Mouse (Mus musculus) splenic B cell, adult 2 months (primary cell): ENCODE measurements around the gene Prpf40b.
"Not testable (repeated sequence)": the region's sequence is repeated elsewhere in the genome, so short reads cannot be mapped to it uniquely, and the experiment has no call there.

Experiments used
- DNase-seq: peaks from one replicate; pipeline ENCODE4 v3.0.0-alpha.2; 2011; ENCODE audit warnings: low read depth, low spot score
- H3K27me3 ChIP-seq: 2 replicates; pipeline ENCODE4 v1.6.1; 2012; ENCODE audit warnings: mild to moderate bottlenecking, low read length, moderate library complexity, mixed read lengths; ENCODE audit not compliant: control insufficient read depth, poor library complexity, insufficient read depth, severe bottlenecking
- H3K36me3 ChIP-seq: 2 replicates; pipeline ENCODE4 v1.6.1; 2012; ENCODE audit warnings: mild to moderate bottlenecking, low read length, moderate library complexity, mixed read lengths; ENCODE audit not compliant: control insufficient read depth, poor library complexity, insufficient read depth, severe bottlenecking

Gene Prpf40b

GRCm38 (mm10) chr15:99294813-99295374, at the start of gene Prpf40b:
Gene Prpf40b (plus strand): TSS chr15:99295087.
- no peaks in the 10 kb centered on the region for H3K36me3 ChIP-seq
- peak; percentile 89 for DNase-seq
- no peaks in the 10 kb centered on the region for H3K27me3 ChIP-seq

DNA sequence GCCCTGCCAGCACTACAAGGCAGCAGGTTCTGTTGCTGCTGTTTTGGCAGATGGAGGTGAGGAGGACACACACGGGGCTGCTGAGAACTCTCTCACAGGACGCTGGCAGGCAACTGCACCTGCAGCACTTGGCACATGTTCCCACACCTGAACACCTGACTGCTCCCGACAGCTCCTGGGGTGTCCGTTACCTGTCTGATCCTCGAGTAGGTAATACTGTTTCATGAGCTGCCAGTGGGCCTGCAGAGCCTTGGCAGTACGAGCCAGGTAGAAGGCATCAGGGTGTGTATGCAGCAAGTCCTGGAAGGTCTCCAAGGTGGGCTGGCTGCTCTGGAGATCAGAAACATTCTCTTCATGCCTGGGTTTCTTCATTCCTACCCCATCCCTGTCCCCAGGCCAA, 48.2 kb upstream of the Prpf40b start:
- not testable (repeated sequence) for H3K36me3 ChIP-seq, H3K27me3 ChIP-seq, DNase-seq

DNA sequence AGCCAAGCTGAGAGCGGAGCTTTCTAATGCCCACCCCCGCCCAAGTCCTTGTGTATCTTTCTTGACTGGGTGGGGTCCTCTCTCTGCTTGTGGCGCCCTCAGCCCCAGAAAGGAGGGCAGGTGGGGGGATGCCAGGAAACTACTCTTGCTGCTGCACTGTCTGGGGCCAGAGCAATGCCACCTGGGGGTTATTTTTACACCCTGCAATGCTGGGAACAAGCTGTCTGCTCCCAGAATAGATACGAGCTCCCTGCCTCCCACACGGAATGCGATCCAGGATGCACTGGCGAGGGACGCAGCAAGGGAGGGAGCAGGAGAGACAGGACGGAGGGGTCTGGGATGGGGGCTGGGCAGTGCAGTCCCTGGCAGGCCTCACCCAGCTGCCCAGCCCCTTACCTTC, 45.9 kb upstream of the Prpf40b start:
- DNase-seq: no peak
- Histone ChIP-seq H3K36me3 (peaks cover 4% of the 10 kb centered on the region; the same call in 1 of the 2 replicates), H3K27me3 (no peaks in the 10 kb centered on the region)

GRCm38 (mm10) chr15:99249938-99250337, 44.9 kb upstream of the Prpf40b start:
- no peaks in the 10 kb centered on the region for H3K27me3 ChIP-seq
- H3K36me3 ChIP-seq: peaks cover 4% of the 10 kb centered on the region; the same call in 1 of the 2 replicates
- DNase-seq: no peak

GRCm38 (mm10) chr15:99251111-99251510, 43.8 kb upstream of the Prpf40b start:
- H3K36me3 ChIP-seq, DNase-seq, H3K27me3 ChIP-seq: not testable (repeated sequence)

- Histone ChIP-seq H3K27me3 (no peaks in the 10 kb centered on the region), H3K36me3 (peaks cover 2% of the 10 kb centered on the region; the same call in 1 of the 2 replicates)
- peak; percentile 99 for DNase-seq
Measured at GRCm38 (mm10) chr15:99251626-99252380, 43.1 kb upstream of the Prpf40b start, which contains the start of gene Mcrs1. Gene Mcrs1 (minus strand): TSS chr15:99251961.

DNA sequence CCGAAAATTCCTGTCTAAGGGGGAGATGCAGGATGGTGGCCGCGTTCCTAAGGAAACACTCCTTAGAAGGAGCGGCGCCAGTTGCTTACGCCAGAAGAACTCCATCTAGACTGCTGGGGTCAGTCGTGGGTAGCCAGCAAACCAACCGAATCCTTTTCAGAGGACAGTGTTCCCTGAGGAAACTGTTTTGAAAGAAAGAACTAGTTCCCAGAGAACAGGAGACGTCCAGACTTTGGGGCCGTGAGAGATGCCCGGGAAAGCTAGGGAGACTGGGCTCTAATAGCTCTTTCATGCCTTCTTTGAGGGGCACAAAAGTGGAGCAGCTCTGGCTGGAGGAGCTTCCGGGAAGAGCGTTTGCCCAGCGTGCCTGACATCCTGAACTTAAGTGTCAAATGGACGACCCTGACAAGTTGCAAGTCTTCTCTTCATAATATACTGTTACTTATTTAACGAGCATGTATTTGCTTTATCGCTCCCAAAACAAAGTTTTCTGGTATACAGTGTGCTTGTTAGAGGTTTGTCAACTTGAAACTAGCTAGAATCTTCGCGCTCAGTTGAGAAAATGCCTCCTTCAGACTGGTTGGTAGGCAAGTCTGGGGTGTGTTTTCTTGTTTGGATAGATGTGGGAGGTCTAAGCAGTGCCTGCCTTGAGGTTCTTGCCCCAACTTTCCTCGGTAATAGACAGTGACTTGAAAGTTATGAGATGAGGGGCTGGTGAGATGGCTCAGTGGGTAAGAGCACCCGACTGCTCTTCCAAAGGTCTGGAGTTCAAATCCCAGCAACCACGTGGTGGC, 42.3 kb upstream of the Prpf40b start:
- H3K36me3 ChIP-seq: peaks cover 2% of the 10 kb centered on the region; the same call in 1 of the 2 replicates
- peak; percentile 32 for DNase-seq
- H3K27me3 ChIP-seq: no peaks in the 10 kb centered on the region

DNA sequence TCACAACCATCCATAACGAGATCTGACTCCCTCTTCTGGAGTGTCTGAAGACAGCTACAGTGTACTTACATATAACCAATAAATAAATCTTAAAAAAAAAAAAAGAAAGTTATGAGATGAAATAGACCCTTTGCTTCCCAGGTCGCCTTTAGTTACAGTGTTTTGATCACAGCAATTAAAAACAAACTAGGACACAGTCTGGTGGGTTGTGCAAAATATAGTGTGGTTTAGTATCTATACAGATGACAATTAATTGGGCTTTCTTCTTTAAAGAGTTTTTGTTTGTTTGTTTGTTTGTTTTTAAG, 41.8 kb upstream of the Prpf40b start:
- H3K36me3 ChIP-seq, DNase-seq, H3K27me3 ChIP-seq: not testable (repeated sequence)

DNA sequence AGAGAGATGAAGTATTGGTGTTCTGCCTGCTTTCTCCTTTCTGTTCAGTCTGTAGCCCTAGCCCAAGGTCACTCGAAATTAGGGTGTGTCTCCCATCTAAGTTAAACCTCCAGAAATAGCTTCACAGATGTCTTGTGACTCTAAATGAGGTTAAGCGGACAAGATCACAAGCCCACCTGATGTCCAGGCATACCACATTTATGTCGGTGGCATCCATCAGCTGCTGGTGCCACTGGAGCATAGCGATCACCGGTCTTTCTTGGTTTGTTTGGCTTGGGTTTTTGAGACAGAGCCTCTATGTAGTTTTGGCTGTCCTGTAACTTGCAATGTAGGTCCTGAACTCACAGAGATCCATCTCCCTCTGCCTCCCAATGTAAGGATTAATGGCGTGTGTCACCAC, 41.1 kb upstream of the Prpf40b start:
- H3K36me3 ChIP-seq: no peaks in the 10 kb centered on the region; the same call in 1 of the 2 replicates
- H3K27me3 ChIP-seq: no peaks in the 10 kb centered on the region
- DNase-seq: peak; percentile 38

DNA sequence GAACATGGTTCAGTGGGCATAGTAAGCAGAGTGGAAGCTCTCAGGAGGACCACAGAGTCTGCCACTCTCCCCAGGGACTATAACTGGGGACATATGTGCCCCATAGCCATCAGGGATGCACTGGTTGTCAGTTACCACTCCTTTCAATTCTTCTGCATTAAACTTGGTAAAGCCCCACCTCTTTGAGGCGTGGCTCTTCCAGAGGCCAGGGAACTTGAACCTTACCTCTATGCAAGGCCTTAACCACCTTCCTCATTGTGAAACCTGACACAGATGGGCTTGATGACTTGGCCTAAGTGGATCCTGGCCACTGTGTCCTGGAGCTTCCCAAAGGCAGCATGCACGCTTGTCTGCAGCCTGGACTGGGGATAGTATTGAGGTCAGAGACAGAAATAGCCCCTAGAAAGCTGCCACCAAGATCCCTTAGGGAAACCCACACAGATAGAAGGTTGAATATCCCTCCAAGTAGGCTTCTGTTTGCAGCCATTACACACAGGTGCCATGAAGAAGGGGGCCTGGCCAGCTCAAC, 40.3 kb upstream of the Prpf40b start:
- peak; percentile 19 for DNase-seq
- no peaks in the 10 kb centered on the region for H3K27me3 ChIP-seq
- no peaks in the 10 kb centered on the region; the same call in 1 of the 2 replicates for H3K36me3 ChIP-seq

GRCm38 (mm10) chr15:99255241-99255749, 39.6 kb upstream of the Prpf40b start:
- H3K27me3 ChIP-seq: no peaks in the 10 kb centered on the region
- DNase-seq: no peak
- H3K36me3 ChIP-seq: no peaks in the 10 kb centered on the region

GRCm38 (mm10) chr15:99259167-99259729, 35.6 kb upstream of the Prpf40b start:
- H3K36me3 ChIP-seq: no peaks in the 10 kb centered on the region

DNA sequence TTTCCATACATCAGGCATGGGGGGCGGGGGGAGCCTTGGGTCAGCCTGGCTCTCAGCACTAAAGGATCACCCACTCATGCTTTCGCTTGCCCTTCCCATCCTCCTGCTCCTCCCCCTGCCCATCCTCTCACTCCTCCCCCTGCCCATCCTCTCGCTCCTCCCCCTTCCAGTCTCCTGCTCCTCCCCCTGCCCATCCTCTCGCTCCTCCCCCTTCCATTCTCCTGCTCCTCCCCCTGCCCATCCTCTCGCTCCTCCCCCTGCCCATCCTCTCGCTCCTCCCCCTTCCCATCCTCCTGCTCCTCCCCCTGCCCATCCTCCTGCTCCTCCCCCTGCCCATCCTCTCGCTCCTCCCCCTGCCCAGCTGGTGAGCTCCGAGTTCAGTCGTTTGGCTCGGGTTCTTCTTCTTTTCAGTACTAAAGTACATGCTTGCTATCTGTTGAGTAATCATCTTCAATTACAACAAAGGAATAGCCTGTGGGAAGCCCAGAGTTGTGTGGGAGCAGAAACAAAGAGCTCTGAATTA, 35.1 kb upstream of the Prpf40b start:
- no peaks in the 10 kb centered on the region for H3K36me3 ChIP-seq
- no peaks in the 10 kb centered on the region for H3K27me3 ChIP-seq
- DNase-seq: peak; percentile 88

More at GRCm38 (mm10) chr15:99259167-99259729, 35.6 kb upstream of the Prpf40b start:
- no peak for DNase-seq
- H3K27me3 ChIP-seq: no peaks in the 10 kb centered on the region

GRCm38 (mm10) chr15:99262702-99263101, 32.2 kb upstream of the Prpf40b start:
- no peak for DNase-seq
- no peaks in the 10 kb centered on the region for H3K27me3 ChIP-seq
- H3K36me3 ChIP-seq: no peaks in the 10 kb centered on the region
